Mouse (Mus musculus) C2C12 (cell line): ENCODE measurements around the gene Large2.

Experiments
- CEBPB ChIP-seq: IDR thresholded peaks from one replicate; pipeline ENCODE4 v1.6.1; 2011; ENCODE audit warnings: low read depth, mild to moderate bottlenecking, control low read depth, moderate library complexity
- CTCF ChIP-seq: IDR thresholded peaks from one replicate; pipeline ENCODE4 v1.5.1; 2011; ENCODE audit not compliant: control insufficient read depth, insufficient read depth, insufficient read length
- MAX ChIP-seq: IDR thresholded peaks from one replicate; pipeline ENCODE4 v1.6.1; 2011; ENCODE audit warnings: mild to moderate bottlenecking, control low read depth
- MYOD1 ChIP-seq: IDR thresholded peaks from one replicate; pipeline ENCODE4 v1.6.1; 2011; ENCODE audit warnings: low read depth; ENCODE audit not compliant: control insufficient read depth, insufficient read length
- MYOG ChIP-seq: IDR thresholded peaks from one replicate; pipeline ENCODE4 v1.6.1; 2011; ENCODE audit not compliant: control insufficient read depth, insufficient read length; ENCODE audit errors: extremely low read depth
- USF1 ChIP-seq: IDR thresholded peaks from one replicate; pipeline ENCODE4 v1.6.1; 2011; ENCODE audit warnings: low read depth, mild to moderate bottlenecking, control low read depth, moderate library complexity

DNA sequence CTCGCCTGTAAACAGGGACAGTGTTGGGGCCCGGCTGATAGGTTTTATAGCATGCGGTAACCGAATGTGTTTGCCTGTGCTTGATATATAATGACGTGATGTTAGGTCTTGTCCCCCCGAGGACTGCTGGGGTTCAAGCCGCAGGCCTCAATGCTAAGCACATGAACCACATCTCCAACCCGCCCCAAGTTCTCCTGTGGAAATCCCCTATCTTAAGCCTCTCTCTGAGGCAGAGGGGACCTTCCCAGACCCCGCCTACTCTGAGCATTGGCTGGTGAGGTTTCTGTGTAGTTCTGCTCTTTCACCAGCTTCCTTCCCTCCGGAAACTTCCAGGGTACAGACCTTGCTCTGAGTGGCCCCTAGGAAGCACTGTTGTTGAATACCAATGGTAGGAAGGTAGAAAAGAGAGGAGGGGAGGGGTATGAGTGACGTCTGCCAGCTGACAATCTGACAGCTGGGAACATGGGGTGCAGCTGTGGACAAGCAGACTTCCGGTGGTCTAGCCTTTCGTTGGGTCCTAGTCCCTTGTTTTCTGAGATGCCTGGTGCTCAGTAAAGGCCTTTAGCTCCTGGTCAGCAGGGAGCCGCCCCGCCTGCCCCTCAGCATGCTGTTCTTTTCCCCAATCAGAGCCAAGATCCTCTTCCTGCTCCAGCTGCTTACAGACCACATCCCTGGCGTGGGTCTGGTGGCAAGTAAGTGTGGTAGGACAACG, 5.3 kb upstream of the Large2 start:
- TF ChIP-seq CTCF: no peak
- TF ChIP-seq MAX: no peak
- TF ChIP-seq MYOD1: no peak
- no peak for TF ChIP-seq MYOG
- no peak for TF ChIP-seq USF1
- TF ChIP-seq CEBPB: no peak
